Mouse (Mus musculus) G1E (cell line): ENCODE results near the gene Zfp62.

Experiments used
- CTCF ChIP-seq: IDR thresholded peaks from 2 replicates; pipeline ENCODE4 v1.5.1; 2012; ENCODE audit warnings: low read depth, low read length, inconsistent platforms, mixed read lengths
- POLR2AphosphoS5 ChIP-seq: IDR thresholded peaks from 2 replicates; pipeline ENCODE4 v1.6.1; 2012; ENCODE audit warnings: low read depth, low read length, inconsistent platforms; ENCODE audit not compliant: insufficient replicate concordance

DNA sequence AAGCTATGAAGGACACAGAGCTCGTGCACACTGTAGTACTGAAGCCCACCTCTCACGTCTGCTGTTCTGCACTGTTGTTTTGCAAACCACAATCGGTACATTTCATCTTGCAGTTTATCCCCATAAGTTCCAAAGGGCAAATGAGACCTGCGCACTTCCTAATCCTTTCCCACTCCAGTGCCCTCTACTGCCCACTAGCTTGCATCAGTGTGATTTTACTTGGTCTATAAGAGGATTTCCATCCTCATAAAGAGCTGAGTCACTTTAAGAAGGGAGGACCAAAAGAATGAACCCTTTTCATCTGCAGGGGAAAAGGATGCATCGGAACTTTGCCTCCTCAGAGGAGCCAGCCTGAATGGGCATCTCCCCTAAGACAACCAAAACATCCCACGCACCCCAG is 16.6 kb upstream of the Zfp62 start:
- TF ChIP-seq POLR2AphosphoS5 (no peak), CTCF (no peak)
